Mouse (Mus musculus) limb, embryonic 15.5 days (tissue): Measurements from ENCODE around the gene Cgref1. TPM values are rescaled to one million over a fixed set of nuclear protein-coding genes. Genes with fewer than 3 reads are reported as not detected.
A peak's percentile ranks its signal among the peaks of the same experiment; 100 is the strongest.

Experiments
- ATAC-seq: fragments of 200-750 bp; cut with Nextera tagmentation; 2 replicates; pipeline ENCODE4 v1.8.0; 2017; ENCODE audit warnings: low read depth, moderate TSS enrichment; ENCODE audit not compliant: insufficient number of reproducible peaks, low FRiP score, low TSS enrichment
- H3K27ac ChIP-seq: fragments of 300-500 bp; sonication (generic); 2 replicates; pipeline ENCODE4 v1.5.1; 2015; ENCODE audit warnings: moderate library complexity, mild to moderate bottlenecking, inconsistent platforms
- H3K27me3 ChIP-seq: fragments of 300-500 bp; sonication (generic); 2 replicates; pipeline ENCODE4 v1.6.1; 2015; ENCODE audit warnings: inconsistent platforms
- H3K36me3 ChIP-seq: fragments of 300-500 bp; sonication (generic); 2 replicates; pipeline ENCODE4 v1.6.1; 2015; ENCODE audit warnings: inconsistent platforms
- H3K4me1 ChIP-seq: fragments of 300-500 bp; sonication (generic); 2 replicates; pipeline ENCODE4 v1.6.1; 2015; ENCODE audit warnings: inconsistent platforms
- H3K4me2 ChIP-seq: fragments of 300-500 bp; sonication (generic); 2 replicates; pipeline ENCODE4 v1.6.1; 2015; ENCODE audit warnings: mild to moderate bottlenecking, inconsistent platforms
- H3K4me3 ChIP-seq: fragments of 300-500 bp; sonication (generic); 2 replicates; pipeline ENCODE4 v1.5.1; 2015; ENCODE audit warnings: mild to moderate bottlenecking, inconsistent platforms
- H3K9ac ChIP-seq: fragments of 300-500 bp; sonication (generic); 2 replicates; pipeline ENCODE4 v1.6.1; 2015; ENCODE audit warnings: inconsistent platforms
- H3K9me3 ChIP-seq: fragments of 300-500 bp; sonication (generic); 2 replicates; pipeline ENCODE4 v1.6.1; 2016; ENCODE audit warnings: inconsistent platforms
- WGBS: fragments of 180-500 bp; shearing (Covaris S2); methylation state at CpG from one replicate; pipeline ENCODE4 v1.1.7; 2015; 5-methylcytosine and 5-hydroxymethylcytosine counted together
- polyA plus RNA-seq: library from polyadenylated mRNA; unstranded; fragments of >200 nt; fragmentation: Nextera tagmentation; extraction: Ambion mirVana; gene quantifications from 2 replicates; pipeline ENCODE4 v1.2.1, GENCODE M21; 2015

Cgref1 gene
- polyA plus RNA-seq, 1 experiment from 2014 or later: 21.0 TPM

DNA sequence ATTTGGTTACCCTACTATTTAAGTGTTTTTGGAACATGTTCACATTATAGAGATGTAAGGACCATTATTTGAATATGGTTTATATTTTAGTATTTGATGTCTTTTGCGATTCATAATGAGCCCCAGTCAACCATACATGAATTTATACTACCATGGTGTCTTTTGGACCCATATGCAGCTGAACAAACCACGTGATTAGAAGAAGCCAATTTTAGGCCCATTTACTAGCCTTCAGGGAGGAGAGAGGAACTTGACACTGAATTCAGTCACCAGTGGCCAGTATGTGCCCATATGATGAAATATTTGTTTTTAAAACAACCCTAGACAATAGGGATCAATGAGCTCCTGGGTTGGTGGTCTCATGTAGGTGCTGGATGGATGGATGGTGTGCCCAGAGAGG, 15.4 kb upstream of the Cgref1 start:
- H3K4me2 ChIP-seq: no peak overlapping the region
- no peak for ATAC-seq
- H3K9ac ChIP-seq: no peak overlapping the region
- H3K27ac ChIP-seq: no peak overlapping the region
- peak overlapping the region; percentile 60; the same call in 1 of the 2 replicates for H3K4me3 ChIP-seq
- H3K27me3 ChIP-seq: 0 out of 2 replicates have a peak, but pooled peaks cover 4% of the 10 kb centered on the region
- H3K4me1 ChIP-seq: peaks cover 20% of the 10 kb centered on the region
- no peaks in the 10 kb centered on the region for H3K9me3 ChIP-seq
- 86% methylated on average over 2 of the region's 2 CpGs for WGBS
- peaks cover 19% of the 10 kb centered on the region for H3K36me3 ChIP-seq

DNA sequence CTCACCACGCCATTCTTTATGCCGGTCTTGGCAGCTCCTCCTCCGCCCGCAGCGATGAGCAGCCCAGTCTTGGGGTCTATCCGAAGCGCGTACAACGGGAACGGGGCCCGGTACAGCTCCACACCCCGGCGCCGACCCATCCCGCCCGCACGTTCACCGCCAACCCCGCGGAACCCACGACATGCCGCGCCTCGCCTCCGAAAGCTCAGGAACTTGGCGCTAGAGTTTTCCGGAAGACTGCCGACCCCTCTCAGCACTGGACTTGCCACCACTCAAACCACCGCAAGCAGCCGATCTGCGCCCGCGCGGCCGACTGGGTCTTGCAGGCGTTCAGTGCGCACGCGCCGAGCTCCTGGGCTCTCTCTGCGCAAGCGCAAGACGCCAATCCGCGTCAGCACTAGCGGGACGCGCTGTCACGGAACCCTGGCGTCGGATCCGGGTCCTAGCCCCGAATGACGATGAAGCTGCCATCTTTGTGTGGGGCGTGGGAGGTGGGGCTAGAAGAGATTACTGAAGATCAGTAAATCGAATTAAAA, 14.6 kb upstream of the Cgref1 start, which contains the start of gene Preb:
TSS of gene Preb (minus strand) at position 396 of the 536 bp plus-strand sequence.
- Histone ChIP-seq H3K4me2 (peak within 1 kb of the TSS; percentile 75), H3K4me1 (peaks cover 20% of the 10 kb centered on the region), H3K4me3 (peak within 1 kb of the TSS; percentile 60), H3K9me3 (no peaks in the 10 kb centered on the region), H3K27ac (peak within 1 kb of the TSS; percentile 87), H3K36me3 (peaks cover 27% of the 10 kb centered on the region), H3K27me3 (no peaks in the 10 kb centered on the region), H3K9ac (peak within 1 kb of the TSS; percentile 74)
- under 1% methylated on average over 56 of the region's 56 CpGs for WGBS
- ATAC-seq: peak; percentile 95

DNA sequence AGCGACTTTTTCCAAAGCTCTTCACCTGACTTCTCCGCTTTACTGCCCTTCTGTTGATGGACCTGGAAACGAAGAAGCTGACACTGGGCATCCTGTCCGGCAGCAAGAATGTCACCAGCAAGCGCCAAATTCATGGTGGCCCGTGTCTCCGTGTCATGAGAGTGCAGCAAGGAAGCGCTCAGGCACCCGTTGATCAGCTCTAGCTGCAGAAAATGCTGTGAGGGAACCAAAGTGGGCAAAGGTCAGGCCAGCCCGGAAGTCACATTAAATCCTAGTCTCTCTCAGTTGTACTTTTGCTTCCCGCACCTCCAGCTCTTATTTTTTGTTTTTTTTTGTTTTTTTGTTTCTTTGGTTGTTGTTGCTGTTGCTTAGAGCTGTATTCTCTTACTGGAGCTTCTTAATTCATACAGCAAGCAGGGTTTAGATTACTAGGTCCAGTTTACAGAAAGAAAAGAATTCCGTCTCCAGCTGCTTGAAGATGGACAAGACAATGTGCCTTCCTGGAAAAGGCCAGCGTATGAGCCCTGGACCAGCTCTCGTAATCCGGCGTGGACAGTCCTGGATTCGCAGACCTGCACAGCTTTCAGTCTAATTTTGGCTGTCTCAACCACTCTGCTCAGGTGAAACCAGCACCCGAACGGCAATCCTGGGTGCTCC, 13.9 kb upstream of the Cgref1 start:
- no peak for ATAC-seq
- no peaks in the 10 kb centered on the region for H3K9me3 ChIP-seq
- WGBS: 34% methylated on average over 19 of the region's 19 CpGs

DNA sequence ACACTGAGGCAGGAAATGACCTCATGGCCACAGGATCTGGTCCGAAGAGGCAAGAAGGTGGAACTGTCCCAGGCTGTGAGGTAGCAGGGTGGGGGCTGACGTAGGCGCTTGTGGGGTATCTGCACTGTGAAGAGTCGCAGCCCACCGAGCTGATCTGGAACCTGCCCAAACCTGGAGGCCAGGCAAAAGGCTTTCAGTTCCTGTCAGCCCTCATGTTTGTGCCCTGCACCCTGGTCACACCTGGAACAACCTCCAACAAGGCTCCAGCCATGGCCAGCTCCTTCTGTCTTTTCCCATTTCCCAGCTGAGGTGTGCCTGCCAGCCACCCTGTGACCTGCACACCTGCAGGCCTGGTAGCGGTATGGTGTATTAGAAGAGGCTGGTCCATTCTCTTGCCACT, 12.5 kb upstream of the Cgref1 start:
- 89% methylated on average over 6 of the region's 6 CpGs for WGBS
- peaks cover 20% of the 10 kb centered on the region for H3K4me1 ChIP-seq
- peaks cover 48% of the 10 kb centered on the region for H3K36me3 ChIP-seq
- no peak overlapping the region for H3K27ac ChIP-seq
- no peak overlapping the region for H3K9ac ChIP-seq
- H3K27me3 ChIP-seq: no peaks in the 10 kb centered on the region
- 0 out of 2 replicates have a peak overlapping the region, but pooled peaks have one; percentile 19 for H3K4me2 ChIP-seq
- ATAC-seq: no peak
- no peaks in the 10 kb centered on the region for H3K9me3 ChIP-seq
- H3K4me3 ChIP-seq: peak overlapping the region; percentile 3; the same call in 1 of the 2 replicates

More for the DNA sequence above, 13.9 kb upstream of the Cgref1 start:
- H3K4me3 ChIP-seq: peak overlapping the region; percentile 60
- H3K36me3 ChIP-seq: peaks cover 34% of the 10 kb centered on the region
- peak overlapping the region; percentile 75 for H3K4me2 ChIP-seq
- H3K27ac ChIP-seq: peak overlapping the region; percentile 87
- peaks cover 20% of the 10 kb centered on the region for H3K4me1 ChIP-seq
- no peaks in the 10 kb centered on the region for H3K27me3 ChIP-seq
- peak overlapping the region; percentile 74 for H3K9ac ChIP-seq

DNA sequence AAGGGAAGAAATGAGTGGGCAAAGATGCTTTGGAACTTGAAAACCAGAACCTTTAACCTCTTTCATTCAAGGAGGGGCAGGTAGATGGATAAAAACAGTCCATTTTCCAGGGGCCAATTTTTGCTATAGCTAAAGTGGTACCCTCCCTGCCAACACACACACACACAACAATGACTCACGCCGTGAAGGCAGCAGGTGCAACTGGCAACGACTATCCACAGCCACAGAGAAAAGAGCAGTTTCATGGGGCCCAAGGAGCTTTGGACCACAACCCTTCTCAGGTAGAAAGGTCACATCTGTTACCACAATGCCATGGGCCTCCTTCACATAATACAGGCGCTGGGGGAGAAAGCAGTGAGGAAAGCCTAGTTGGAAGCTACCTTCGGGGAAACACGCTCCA, 10.4 kb upstream of the Cgref1 start:
- 95% methylated on average over 6 of the region's 6 CpGs for WGBS

DNA sequence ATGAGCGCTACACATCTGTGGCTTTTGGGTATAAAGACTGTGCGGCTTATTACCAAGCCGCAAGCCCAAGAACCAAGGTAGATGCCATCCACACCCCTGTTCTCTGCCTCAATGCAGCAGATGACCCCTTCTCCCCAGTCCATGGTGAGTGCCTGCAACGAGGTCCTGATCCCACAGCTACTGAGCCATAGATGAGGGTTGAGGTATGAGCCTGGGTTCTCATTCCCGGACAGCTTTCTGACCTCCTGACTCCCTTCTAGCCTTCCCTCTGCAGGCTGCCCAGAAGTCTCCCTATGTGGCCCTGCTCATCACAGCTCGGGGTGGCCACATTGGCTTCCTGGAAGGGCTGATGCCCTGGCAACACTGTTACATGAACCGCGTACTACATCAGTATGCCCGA, 9.2 kb upstream of the Cgref1 start:
- no peak for ATAC-seq
- Histone ChIP-seq H3K36me3 (peaks cover 59% of the 10 kb centered on the region), H3K4me1 (peaks cover 31% of the 10 kb centered on the region), H3K27ac (no peak overlapping the region), H3K9me3 (no peaks in the 10 kb centered on the region), H3K27me3 (no peaks in the 10 kb centered on the region), H3K4me2 (no peak overlapping the region), H3K9ac (no peak overlapping the region), H3K4me3 (no peak overlapping the region)
- WGBS: 97% methylated on average over 9 of the region's 9 CpGs

More for the DNA sequence above, 10.4 kb upstream of the Cgref1 start:
- Histone ChIP-seq H3K4me3 (no peak overlapping the region), H3K27ac (no peak overlapping the region), H3K9ac (no peak overlapping the region), H3K27me3 (no peaks in the 10 kb centered on the region), H3K36me3 (peaks cover 59% of the 10 kb centered on the region), H3K4me1 (peaks cover 23% of the 10 kb centered on the region), H3K9me3 (no peaks in the 10 kb centered on the region), H3K4me2 (no peak overlapping the region)
- ATAC-seq: no peak

DNA sequence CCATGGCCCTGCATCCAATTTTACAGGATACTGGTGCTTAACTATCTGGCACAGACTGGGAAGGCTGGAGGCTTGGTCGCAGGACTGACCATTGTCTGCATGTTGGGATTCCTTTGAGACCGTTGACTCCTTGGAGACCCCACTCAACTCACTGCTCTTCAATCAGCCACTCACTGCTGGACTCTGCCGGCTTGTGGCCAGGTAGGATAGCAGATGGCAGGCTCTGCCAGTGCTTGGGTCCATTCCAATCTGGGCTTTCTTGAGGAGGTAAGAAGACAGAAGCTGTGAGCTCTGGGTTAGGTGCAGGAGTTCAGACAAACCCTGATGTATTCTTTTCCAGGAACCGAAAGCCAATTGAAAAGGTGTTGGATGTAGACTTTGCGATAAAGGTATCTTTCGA, 8.7 kb upstream of the Cgref1 start:
- Histone ChIP-seq H3K4me2 (no peak overlapping the region), H3K4me3 (no peak overlapping the region), H3K9ac (no peak overlapping the region), H3K36me3 (peaks cover 59% of the 10 kb centered on the region), H3K27me3 (no peaks in the 10 kb centered on the region), H3K9me3 (no peaks in the 10 kb centered on the region), H3K4me1 (peaks cover 33% of the 10 kb centered on the region), H3K27ac (no peak overlapping the region)
- no peak for ATAC-seq
- 96% methylated on average over 6 of the region's 6 CpGs for WGBS

DNA sequence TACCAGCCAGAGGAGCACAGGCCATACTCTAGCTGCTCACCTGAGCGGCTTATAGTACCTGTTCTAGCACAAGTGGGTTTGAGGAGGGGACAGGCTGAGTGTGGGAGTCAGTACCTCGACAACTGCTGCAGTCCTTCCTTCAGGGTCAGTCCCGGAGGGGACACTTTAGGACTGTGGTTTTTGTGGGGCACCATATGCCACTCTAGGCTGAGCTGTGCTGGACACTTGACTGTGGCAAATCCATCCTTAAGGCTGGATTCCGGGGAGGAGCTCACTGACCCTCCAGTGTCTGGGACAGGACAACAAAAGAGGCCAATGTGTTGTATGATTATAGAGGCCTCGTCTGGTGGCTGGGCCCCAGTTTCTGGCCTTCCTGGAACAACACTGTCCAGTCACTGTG, 7.2 kb upstream of the Cgref1 start:
- H3K36me3 ChIP-seq: peaks cover 47% of the 10 kb centered on the region
- H3K4me3 ChIP-seq: no peak overlapping the region
- no peaks in the 10 kb centered on the region for H3K9me3 ChIP-seq
- WGBS: 88% methylated on average over 5 of the region's 5 CpGs
- H3K4me2 ChIP-seq: no peak overlapping the region
- H3K27ac ChIP-seq: no peak overlapping the region
- ATAC-seq: no peak
- no peaks in the 10 kb centered on the region for H3K27me3 ChIP-seq
- no peak overlapping the region for H3K9ac ChIP-seq
- peaks cover 21% of the 10 kb centered on the region for H3K4me1 ChIP-seq

DNA sequence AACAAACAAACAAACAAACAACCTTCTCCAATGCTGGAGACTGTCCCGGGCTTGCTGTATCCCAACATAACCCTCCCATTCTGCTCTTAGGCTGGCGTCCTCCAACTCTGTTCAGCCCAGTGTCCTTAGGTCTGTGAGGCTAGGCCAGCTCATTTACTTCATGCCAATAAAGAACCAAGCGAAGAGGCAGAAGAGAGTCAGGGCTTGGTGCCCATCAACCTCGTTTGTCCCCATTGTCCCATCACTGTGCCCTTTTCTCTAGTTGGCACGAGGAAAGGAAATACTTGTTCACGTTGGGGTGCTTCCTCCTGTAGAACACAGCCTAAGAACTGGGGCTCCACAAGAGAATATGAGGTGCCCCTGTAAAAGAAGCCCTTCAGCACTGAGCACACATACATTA, 6.3 kb upstream of the Cgref1 start:
- no peak overlapping the region for H3K4me3 ChIP-seq
- H3K27me3 ChIP-seq: no peaks in the 10 kb centered on the region
- H3K4me1 ChIP-seq: peaks cover 18% of the 10 kb centered on the region
- no peaks in the 10 kb centered on the region for H3K9me3 ChIP-seq
- no peak overlapping the region for H3K27ac ChIP-seq
- H3K4me2 ChIP-seq: no peak overlapping the region
- peaks cover 44% of the 10 kb centered on the region for H3K36me3 ChIP-seq
- H3K9ac ChIP-seq: no peak overlapping the region
- ATAC-seq: no peak
- 84% methylated on average over 6 of the region's 6 CpGs for WGBS

DNA sequence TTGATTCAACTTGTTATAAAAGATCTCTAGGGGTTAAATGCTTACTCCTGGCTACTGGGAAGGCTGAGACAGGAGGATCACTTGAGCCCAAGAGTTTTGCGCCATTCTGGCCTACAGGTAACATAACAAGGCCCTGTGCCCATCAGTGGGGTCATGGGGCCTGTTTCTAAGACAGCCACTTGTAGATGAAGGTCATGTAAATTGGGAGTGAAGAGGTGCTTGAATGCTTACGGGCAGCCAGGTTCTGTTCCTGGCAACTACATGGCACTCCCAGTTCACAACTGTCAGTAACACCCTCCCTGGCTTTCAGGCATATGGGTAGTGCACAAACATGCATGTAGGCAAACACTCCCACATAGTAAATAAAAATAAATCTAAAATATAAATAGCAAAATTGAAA, 5.5 kb upstream of the Cgref1 start:
- H3K9ac ChIP-seq: no peak overlapping the region
- H3K9me3 ChIP-seq: no peaks in the 10 kb centered on the region
- ATAC-seq: no peak
- peaks cover 41% of the 10 kb centered on the region for H3K36me3 ChIP-seq
- H3K27ac ChIP-seq: no peak overlapping the region
- no peaks in the 10 kb centered on the region for H3K27me3 ChIP-seq
- WGBS: 86% methylated on average over 2 of the region's 2 CpGs
- no peak overlapping the region for H3K4me3 ChIP-seq
- no peak overlapping the region for H3K4me2 ChIP-seq
- peaks cover 18% of the 10 kb centered on the region for H3K4me1 ChIP-seq

DNA sequence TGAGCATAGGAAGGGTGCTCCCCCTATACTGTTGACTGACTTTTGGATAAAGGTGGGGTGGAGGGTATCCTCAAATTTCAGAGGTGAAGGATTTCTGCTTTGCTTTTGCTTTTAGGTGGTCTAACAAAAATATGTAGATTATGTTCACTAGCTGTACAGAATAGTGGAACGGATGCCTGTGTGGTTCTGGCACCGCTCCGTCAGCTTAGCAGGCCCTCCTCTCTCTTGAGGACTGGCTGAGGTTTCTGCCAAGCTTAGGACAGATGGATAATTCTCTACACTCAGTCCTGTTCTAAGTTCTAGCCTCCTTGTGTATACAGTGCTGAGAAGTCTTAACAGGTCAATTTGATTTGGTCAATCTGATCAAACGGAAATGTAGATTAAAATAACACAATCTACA, 5.1 kb upstream of the Cgref1 start:
- Histone ChIP-seq H3K27me3 (no peaks in the 10 kb centered on the region), H3K4me2 (peak overlapping the region; percentile 90), H3K4me3 (peak overlapping the region; percentile 58), H3K4me1 (peaks cover 19% of the 10 kb centered on the region), H3K27ac (peak overlapping the region; percentile 77), H3K9ac (peak overlapping the region; percentile 53; the same call in 1 of the 2 replicates), H3K36me3 (peaks cover 36% of the 10 kb centered on the region), H3K9me3 (no peaks in the 10 kb centered on the region)
- 49% methylated on average over 4 of the region's 4 CpGs for WGBS
- no peak for ATAC-seq

DNA sequence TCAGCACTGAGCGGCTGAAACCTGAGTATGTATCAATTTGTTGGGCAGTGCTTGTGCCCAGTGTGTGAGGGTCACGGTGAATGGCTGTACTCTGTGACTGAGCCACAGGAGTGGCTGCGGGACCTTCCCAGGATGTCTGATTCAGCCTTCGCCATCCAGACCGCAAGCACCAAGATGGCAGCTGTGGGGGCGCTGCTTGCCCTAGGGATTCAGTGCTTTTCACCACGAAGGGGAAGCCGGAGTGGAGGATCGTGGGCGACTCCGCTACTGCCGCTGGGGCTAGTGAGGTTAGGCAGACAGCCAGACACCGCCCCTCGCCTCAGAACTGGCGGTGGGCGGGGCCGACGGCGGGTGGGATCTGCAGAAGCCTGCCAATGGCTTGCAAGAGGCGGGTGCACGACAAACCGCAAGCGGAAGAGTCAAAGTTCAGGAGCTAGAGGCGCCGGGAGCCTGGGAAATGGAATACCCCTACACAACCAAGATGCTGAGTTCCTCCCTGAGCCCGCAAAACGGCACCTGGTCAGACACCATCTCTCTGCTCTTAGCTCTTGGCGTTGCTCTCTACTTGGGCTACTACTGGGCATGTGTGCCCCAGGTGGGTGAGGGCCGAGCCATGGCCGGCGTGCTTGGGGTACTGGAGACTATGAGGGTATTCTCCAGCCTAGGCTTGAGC, 4.4 kb upstream of the Cgref1 start:
- Histone ChIP-seq H3K4me1 (peaks cover 24% of the 10 kb centered on the region), H3K36me3 (peaks cover 30% of the 10 kb centered on the region), H3K27me3 (peaks cover 4% of the 10 kb centered on the region; the same call in 1 of the 2 replicates), H3K27ac (peak overlapping the region; percentile 86), H3K9me3 (no peaks in the 10 kb centered on the region), H3K9ac (peak overlapping the region; percentile 53; the same call in 1 of the 2 replicates), H3K4me2 (peak overlapping the region; percentile 90), H3K4me3 (peak overlapping the region; percentile 58)
- 2% methylated on average over 31 of the region's 31 CpGs for whole genome bisulfite sequencing
- peak; percentile 66 for ATAC-seq
